Mouse (Mus musculus): Measurements from ENCODE around the gene Gpkow. TPM values are rescaled to one million over a fixed set of nuclear protein-coding genes. Genes with fewer than 3 reads are reported as not detected.

Gpkow gene
- polyA plus RNA-seq (2014; fragmentation: Nextera tagmentation; extraction: Ambion mirVana) = 30.0 and 33.4 TPM in 2 replicates

DNA sequence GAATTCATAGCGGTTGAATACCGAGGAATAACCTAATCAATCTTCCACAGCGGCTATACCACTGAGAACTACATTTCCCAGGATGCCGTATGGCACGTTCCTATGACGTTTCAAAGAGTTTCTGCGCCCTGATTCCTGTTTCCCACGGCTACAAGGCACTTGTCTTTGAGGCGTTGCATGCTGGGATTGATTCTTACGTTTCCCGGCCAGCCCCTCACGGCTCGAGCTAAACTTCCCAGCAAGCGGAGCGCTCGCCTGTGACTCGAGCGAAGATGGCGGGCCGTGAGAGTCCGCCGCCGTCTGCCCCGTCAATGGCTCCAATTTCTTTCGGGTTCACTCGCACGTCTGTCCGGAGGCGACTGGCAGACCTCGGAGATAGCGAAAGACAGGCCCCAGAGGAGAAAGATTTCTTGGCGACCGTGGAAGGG lies at the start of gene Gpkow:
Gene Gpkow (plus strand): TSS at position 178 of the 428 bp plus-strand sequence.
- Histone ChIP-seq H3K9ac (ENCODE audit: low read depth, low read length) (peak within 1 kb of the TSS; percentile 70), H3K27ac (ENCODE audit: low read depth, low read length) (peak within 1 kb of the TSS; percentile 48), H3K4me2 (peak within 1 kb of the TSS; percentile 72), H3K4me3 (ENCODE audit: low read depth, low read length) (peak within 1 kb of the TSS; percentile 71), H3K36me3 (ENCODE audit: control insufficient read depth, insufficient read depth, low read length) (no peaks in the 10 kb centered on the region), H3K4me1 (replicated peaks; ENCODE audit: control insufficient read depth, insufficient read depth, low read length) (no peaks in the 10 kb centered on the region), H3K27me3 (replicated peaks; ENCODE audit: control insufficient read depth, insufficient read depth, low read length) (no peaks in the 10 kb centered on the region), H3K9me3 (ENCODE audit: control insufficient read depth, low read length) (no peaks in the 10 kb centered on the region)
- WGBS = 4% methylated on average over 33 of the region's 33 CpGs
- peak; percentile 94 for ATAC-seq (replicated peaks; ENCODE audit: low FRiP score)
- DNase-seq (ENCODE audit: low spot score) = peak; percentile 63

DNA sequence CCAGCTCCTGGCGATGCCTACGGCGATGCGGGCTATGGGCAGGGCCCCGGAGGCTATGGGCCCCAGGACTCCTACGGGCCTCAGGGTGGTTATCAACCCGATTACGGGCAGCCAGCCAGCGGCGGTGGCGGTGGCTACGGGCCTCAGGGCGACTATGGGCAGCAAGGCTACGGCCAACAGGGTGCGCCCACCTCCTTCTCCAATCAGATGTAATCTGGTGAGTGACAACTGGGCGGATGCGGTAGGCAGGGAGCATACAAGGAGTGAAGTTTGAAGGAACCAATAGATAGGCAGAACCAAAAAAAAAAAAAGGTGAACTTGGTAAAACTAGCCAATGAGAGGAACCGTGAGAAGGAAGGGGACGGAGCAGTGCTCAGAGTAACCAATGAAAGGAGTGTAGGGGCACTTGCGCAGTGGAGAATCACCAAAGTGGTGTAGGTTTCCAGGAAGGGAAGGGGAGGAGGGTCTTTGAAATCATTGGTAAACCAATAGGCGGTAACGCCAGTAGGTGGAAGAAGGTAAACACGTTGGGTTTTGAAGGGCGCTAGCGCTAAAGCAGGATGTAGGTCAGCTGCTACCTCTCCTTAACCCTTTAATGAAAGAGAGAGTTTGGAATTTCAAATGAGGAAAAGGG lies 48.1 kb upstream of the Gpkow start:
- H3K4me3 ChIP-seq (ENCODE audit: low read depth, low read length) = peak overlapping the region; percentile 53
- ATAC-seq (replicated peaks; ENCODE audit: low FRiP score) (peak; percentile 97), DNase-seq (ENCODE audit: low spot score) (peak; percentile 67)
- H3K27me3 ChIP-seq (replicated peaks; ENCODE audit: control insufficient read depth, insufficient read depth, low read length) = no peaks in the 10 kb centered on the region
- 11% methylated on average over 25 of the region's 25 CpGs for WGBS
- H3K4me1 ChIP-seq (replicated peaks; ENCODE audit: control insufficient read depth, insufficient read depth, low read length) = no peaks in the 10 kb centered on the region
- peak overlapping the region; percentile 75; the same call in 1 of the 2 replicates for H3K27ac ChIP-seq (ENCODE audit: low read depth, low read length)
- peak overlapping the region; percentile 70 for H3K9ac ChIP-seq (ENCODE audit: low read depth, low read length)
- peak overlapping the region; percentile 69 for H3K4me2 ChIP-seq
- no peaks in the 10 kb centered on the region for H3K9me3 ChIP-seq (ENCODE audit: control insufficient read depth, low read length)
- no peaks in the 10 kb centered on the region for H3K36me3 ChIP-seq (ENCODE audit: control insufficient read depth, insufficient read depth, low read length)

DNA sequence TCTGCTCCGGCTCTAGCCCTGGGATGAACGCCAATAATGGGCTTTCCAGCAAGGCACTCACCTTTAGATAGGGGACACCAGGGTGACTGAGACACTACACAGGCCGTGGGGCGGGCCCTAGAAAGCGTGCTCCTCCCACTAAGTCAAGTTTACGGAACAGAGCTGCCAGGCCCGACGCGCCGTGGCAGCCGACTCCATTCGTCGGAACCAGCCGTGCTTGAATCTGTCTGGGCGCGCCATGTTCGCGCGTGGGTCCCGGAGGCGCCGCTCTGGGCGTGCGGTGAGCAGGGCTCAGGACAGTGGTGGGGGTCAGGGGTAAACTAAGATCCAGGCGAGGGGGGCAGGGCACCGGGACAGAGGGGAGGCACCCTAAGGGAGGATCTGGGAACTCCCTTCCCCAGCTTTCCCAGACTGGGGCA lies 39.7 kb upstream of the Gpkow start, which contains the start of gene Prickle3:
Gene Prickle3 (plus strand): TSS at position 40 of the 419 bp plus-strand sequence.
- Histone ChIP-seq H3K27me3 (replicated peaks; ENCODE audit: control insufficient read depth, insufficient read depth, low read length) (no peaks in the 10 kb centered on the region), H3K27ac (ENCODE audit: low read depth, low read length) (no peak within 1 kb of the TSS), H3K4me2 (peak within 1 kb of the TSS; percentile 68), H3K9ac (ENCODE audit: low read depth, low read length) (peak within 1 kb of the TSS; percentile 57), H3K4me3 (ENCODE audit: low read depth, low read length) (peak within 1 kb of the TSS; percentile 49), H3K9me3 (ENCODE audit: control insufficient read depth, low read length) (no peaks in the 10 kb centered on the region), H3K4me1 (replicated peaks; ENCODE audit: control insufficient read depth, insufficient read depth, low read length) (0 out of 2 replicates have a peak, but pooled peaks cover 3% of the 10 kb centered on the region), H3K36me3 (ENCODE audit: control insufficient read depth, insufficient read depth, low read length) (no peaks in the 10 kb centered on the region)
- DNase-seq (ENCODE audit: low spot score) (no peak), ATAC-seq (replicated peaks; ENCODE audit: low FRiP score) (peak; percentile 70)
- WGBS = 15% methylated on average over 26 of the region's 26 CpGs

- no peaks in the 10 kb centered on the region for H3K27me3 ChIP-seq (replicated peaks; ENCODE audit: control insufficient read depth, insufficient read depth, low read length)
- DNase-seq (ENCODE audit: low spot score) (no peak), ATAC-seq (replicated peaks; ENCODE audit: low FRiP score) (peak; percentile 43)
- H3K4me2 ChIP-seq = peak overlapping the region; percentile 68
- H3K4me3 ChIP-seq (ENCODE audit: low read depth, low read length) = 0 out of 2 replicates have a peak overlapping the region, but pooled peaks have one; percentile 49
- no peak overlapping the region; the same call in 1 of the 2 replicates for H3K9ac ChIP-seq (ENCODE audit: low read depth, low read length)
- 19% methylated on average over 15 of the region's 15 CpGs for WGBS
- H3K27ac ChIP-seq (ENCODE audit: low read depth, low read length) = no peak overlapping the region
- no peaks in the 10 kb centered on the region for H3K36me3 ChIP-seq (ENCODE audit: control insufficient read depth, insufficient read depth, low read length)
- no peaks in the 10 kb centered on the region for H3K9me3 ChIP-seq (ENCODE audit: control insufficient read depth, low read length)
- 0 out of 2 replicates have a peak, but pooled peaks cover 3% of the 10 kb centered on the region for H3K4me1 ChIP-seq (replicated peaks; ENCODE audit: control insufficient read depth, insufficient read depth, low read length)
Observed at GRCm38 (mm10) chrX:7658031-7658784, 38.7 kb upstream of the Gpkow start.

GRCm38 (mm10) chrX:7658785-7659589 lies 37.9 kb upstream of the Gpkow start:
- no peak overlapping the region for H3K9ac ChIP-seq (ENCODE audit: low read depth, low read length)
- H3K4me3 ChIP-seq (ENCODE audit: low read depth, low read length) = no peak overlapping the region
- H3K27me3 ChIP-seq (replicated peaks; ENCODE audit: control insufficient read depth, insufficient read depth, low read length) = no peaks in the 10 kb centered on the region
- H3K9me3 ChIP-seq (ENCODE audit: control insufficient read depth, low read length) = no peaks in the 10 kb centered on the region
- ATAC-seq (replicated peaks; ENCODE audit: low FRiP score) = no peak
- DNase-seq (ENCODE audit: low spot score) = no peak
- H3K4me1 ChIP-seq (replicated peaks; ENCODE audit: control insufficient read depth, insufficient read depth, low read length) = 0 out of 2 replicates have a peak, but pooled peaks cover 3% of the 10 kb centered on the region
- no peak overlapping the region for H3K27ac ChIP-seq (ENCODE audit: low read depth, low read length)
- H3K4me2 ChIP-seq = peak overlapping the region; percentile 68
- no peaks in the 10 kb centered on the region for H3K36me3 ChIP-seq (ENCODE audit: control insufficient read depth, insufficient read depth, low read length)
- 59% methylated on average over 11 of the region's 11 CpGs for WGBS

DNA sequence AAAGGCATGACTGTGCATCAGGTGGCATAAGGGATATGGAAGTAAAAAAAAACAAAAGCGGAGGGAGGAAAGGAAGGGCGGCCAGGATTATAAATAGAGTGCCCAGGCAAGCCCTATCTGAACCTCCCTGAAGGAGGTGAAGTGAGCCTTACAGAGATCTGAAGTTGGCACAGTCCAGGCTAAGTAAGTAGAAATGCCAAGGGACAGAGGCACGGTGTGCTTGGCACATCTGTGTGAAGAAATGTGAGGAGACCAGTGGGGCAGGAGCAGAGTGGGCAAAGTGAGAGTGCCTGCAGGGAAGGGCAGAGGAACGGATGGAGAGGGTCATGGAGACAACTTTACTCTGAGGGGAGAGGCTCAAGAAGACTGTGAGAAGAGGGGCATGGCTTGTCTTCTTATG lies 35.8 kb upstream of the Gpkow start:
- WGBS = 74% methylated on average over 4 of the region's 4 CpGs
- ATAC-seq (replicated peaks; ENCODE audit: low FRiP score) (no peak), DNase-seq (ENCODE audit: low spot score) (no peak)
- Histone ChIP-seq H3K9me3 (ENCODE audit: control insufficient read depth, low read length) (no peaks in the 10 kb centered on the region), H3K4me3 (ENCODE audit: low read depth, low read length) (no peak overlapping the region), H3K4me1 (replicated peaks; ENCODE audit: control insufficient read depth, insufficient read depth, low read length) (0 out of 2 replicates have a peak, but pooled peaks cover 3% of the 10 kb centered on the region), H3K27me3 (replicated peaks; ENCODE audit: control insufficient read depth, insufficient read depth, low read length) (no peaks in the 10 kb centered on the region), H3K9ac (ENCODE audit: low read depth, low read length) (no peak overlapping the region), H3K4me2 (no peak overlapping the region), H3K36me3 (ENCODE audit: control insufficient read depth, insufficient read depth, low read length) (no peaks in the 10 kb centered on the region), H3K27ac (ENCODE audit: low read depth, low read length) (no peak overlapping the region)

GRCm38 (mm10) chrX:7662936-7663335 lies 34.0 kb upstream of the Gpkow start:
- no peak overlapping the region for H3K4me3 ChIP-seq (ENCODE audit: low read depth, low read length)
- H3K4me1 ChIP-seq (replicated peaks; ENCODE audit: control insufficient read depth, insufficient read depth, low read length) = 0 out of 2 replicates have a peak, but pooled peaks cover 2% of the 10 kb centered on the region
- no peak overlapping the region for H3K27ac ChIP-seq (ENCODE audit: low read depth, low read length)
- H3K4me2 ChIP-seq = no peak overlapping the region
- WGBS = 75% methylated on average over 3 of the region's 3 CpGs
- DNase-seq (ENCODE audit: low spot score) (no peak), ATAC-seq (replicated peaks; ENCODE audit: low FRiP score) (no peak)
- no peaks in the 10 kb centered on the region for H3K36me3 ChIP-seq (ENCODE audit: control insufficient read depth, insufficient read depth, low read length)
- no peak overlapping the region for H3K9ac ChIP-seq (ENCODE audit: low read depth, low read length)
- no peaks in the 10 kb centered on the region for H3K9me3 ChIP-seq (ENCODE audit: control insufficient read depth, low read length)
- no peaks in the 10 kb centered on the region for H3K27me3 ChIP-seq (replicated peaks; ENCODE audit: control insufficient read depth, insufficient read depth, low read length)

DNA sequence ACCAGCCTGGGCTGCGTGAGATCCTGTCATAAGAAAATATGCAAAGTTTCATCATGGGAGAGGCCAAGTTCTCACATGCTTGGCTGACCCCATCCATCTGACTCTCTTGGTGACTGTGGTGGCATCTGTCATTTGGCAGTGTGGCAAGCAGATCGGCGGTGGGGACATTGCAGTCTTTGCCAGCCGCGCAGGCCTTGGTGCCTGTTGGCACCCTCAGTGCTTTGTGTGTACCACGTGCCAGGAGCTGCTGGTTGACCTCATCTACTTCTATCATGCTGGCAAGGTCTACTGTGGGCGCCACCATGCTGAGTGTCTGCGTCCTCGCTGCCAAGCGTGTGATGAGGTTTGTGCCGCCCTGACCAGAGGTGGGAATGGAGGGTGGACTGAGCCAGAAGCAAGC lies 32.1 kb upstream of the Gpkow start:
- ATAC-seq (replicated peaks; ENCODE audit: low FRiP score) (no peak), DNase-seq (ENCODE audit: low spot score) (no peak)
- H3K4me2 ChIP-seq = no peak overlapping the region
- no peak overlapping the region for H3K27ac ChIP-seq (ENCODE audit: low read depth, low read length)
- H3K36me3 ChIP-seq (ENCODE audit: control insufficient read depth, insufficient read depth, low read length) = no peaks in the 10 kb centered on the region
- H3K4me3 ChIP-seq (ENCODE audit: low read depth, low read length) = no peak overlapping the region
- no peaks in the 10 kb centered on the region for H3K4me1 ChIP-seq (replicated peaks; ENCODE audit: control insufficient read depth, insufficient read depth, low read length)
- H3K9ac ChIP-seq (ENCODE audit: low read depth, low read length) = no peak overlapping the region
- no peaks in the 10 kb centered on the region for H3K27me3 ChIP-seq (replicated peaks; ENCODE audit: control insufficient read depth, insufficient read depth, low read length)
- no peaks in the 10 kb centered on the region for H3K9me3 ChIP-seq (ENCODE audit: control insufficient read depth, low read length)
- WGBS = 94% methylated on average over 11 of the region's 11 CpGs
